8 mouse cellular contexts compared by ENCODE assay signal in genomic region chr6:142785343-142785742, GRCm38 (mm10). TPM values are rescaled to one million over a fixed set of nuclear protein-coding genes. Genes with fewer than 3 reads are reported as not detected.
DNase-seq lines count a peak whose midpoint lies in the region; ATAC-seq lines count a peak whose summit lies in the region.

No protein-coding gene starts in this region.

- H3K9ac ChIP-seq in forebrain, embryonic 16.5 days (replicated peaks; ENCODE audit: low read depth, low read length), result no peak overlapping the region

- H3K4me2 ChIP-seq in forebrain, embryonic 16.5 days (ENCODE audit: low read length), result no peak overlapping the region

- no peak overlapping the region for H3K4me3 ChIP-seq in forebrain, embryonic 10.5 days
- no peak overlapping the region for H3K4me3 ChIP-seq in forebrain, embryonic 16.5 days (replicated peaks; ENCODE audit: low read length)

- ATAC-seq in forebrain, embryonic 16.5 days, result no peak
- peak; percentile 71 to 88 for ATAC-seq in hematopoietic stem cell, adult 5-6 weeks (replicated peaks in 1 of 2; ENCODE audit: insufficient read depth in 1 of 2, low FRiP score in 2 of 2, low TSS enrichment in 1 of 2, low read depth in 1 of 2, poor library complexity in 2 of 2, severe bottlenecking in 2 of 2)

- WGBS in forebrain, embryonic 10.5 days, result 38% methylated on average over 4 of the region's 4 CpGs
- WGBS in forebrain, embryonic 16.5 days, result 33% methylated on average over 4 of the region's 4 CpGs

- H3K9me3 ChIP-seq in forebrain, embryonic 10.5 days, result no peaks in the 10 kb centered on the region
- no peaks in the 10 kb centered on the region for H3K9me3 ChIP-seq in forebrain, embryonic 16.5 days (ENCODE audit: control insufficient read depth, low read length)

- H3K4me1 ChIP-seq in forebrain, embryonic 10.5 days, result peaks cover 24% of the 10 kb centered on the region
- peaks cover 15% of the 10 kb centered on the region for H3K4me1 ChIP-seq in forebrain, embryonic 16.5 days (replicated peaks; ENCODE audit: control insufficient read depth, insufficient read depth, low read length)

- peaks cover 37% of the 10 kb centered on the region for H3K27me3 ChIP-seq in forebrain, embryonic 10.5 days (ENCODE audit: poor library complexity, severe bottlenecking)
- no peaks in the 10 kb centered on the region for H3K27me3 ChIP-seq in forebrain, embryonic 16.5 days (replicated peaks; ENCODE audit: control insufficient read depth, insufficient read depth, low read length)

- H3K36me3 ChIP-seq in forebrain, embryonic 10.5 days (replicated peaks), result no peaks in the 10 kb centered on the region
- no peaks in the 10 kb centered on the region for H3K36me3 ChIP-seq in forebrain, embryonic 16.5 days (ENCODE audit: control insufficient read depth, insufficient read depth)

- peak; percentile 51 for DNase-seq in forebrain, embryonic 10.5 days (ENCODE audit: extremely low spot score, low spot score)
- DNase-seq in ovary, postnatal 14 days (ENCODE audit: low spot score), result peak; percentile 27
- no peak for DNase-seq in ovary, postnatal 10 days (ENCODE audit: low spot score)
- DNase-seq in cerebellum, adult 8-10 months, result peak; percentile 53
- DNase-seq in lung, postnatal 14 days, result peak; percentile 74
- peak; percentile 48 for DNase-seq in testis, postnatal 14 days (ENCODE audit: low spot score)

- H3K27ac ChIP-seq in forebrain, embryonic 10.5 days, result no peak overlapping the region
- H3K27ac ChIP-seq in forebrain, embryonic 16.5 days (ENCODE audit: low read length), result no peak overlapping the region

RNA-seq across cellular contexts. Expression of gene Sult6b2, which starts 19.0 kb away (rescaled TPM):
- 0.06 TPM in 1 of 2 replicates, not detected in the other for polyA plus RNA-seq in forebrain, embryonic 10.5 days (2016; fragmentation: Nextera tagmentation; extraction: Ambion mirVana)
- 0.11 and 0.28 TPM in 2 replicates for polyA plus RNA-seq in forebrain, embryonic 16.5 days (2015; fragmentation: Nextera tagmentation; extraction: Ambion mirVana)
- not detected in 2 replicates for total RNA-seq in hematopoietic stem cell, adult 5-6 weeks (2017)

RNA-seq across cellular contexts. Expression of gene Cmas, which starts 28.9 kb away (rescaled TPM):
- 68.9 and 70.6 TPM in 2 replicates for polyA plus RNA-seq in forebrain, embryonic 10.5 days (2016; fragmentation: Nextera tagmentation; extraction: Ambion mirVana)
- polyA plus RNA-seq in forebrain, embryonic 16.5 days (2015; fragmentation: Nextera tagmentation; extraction: Ambion mirVana), result 139 and 150 TPM in 2 replicates
- total RNA-seq in hematopoietic stem cell, adult 5-6 weeks (2017), result 78.5 and 109 TPM in 2 replicates
